In the genomic region with DNA sequence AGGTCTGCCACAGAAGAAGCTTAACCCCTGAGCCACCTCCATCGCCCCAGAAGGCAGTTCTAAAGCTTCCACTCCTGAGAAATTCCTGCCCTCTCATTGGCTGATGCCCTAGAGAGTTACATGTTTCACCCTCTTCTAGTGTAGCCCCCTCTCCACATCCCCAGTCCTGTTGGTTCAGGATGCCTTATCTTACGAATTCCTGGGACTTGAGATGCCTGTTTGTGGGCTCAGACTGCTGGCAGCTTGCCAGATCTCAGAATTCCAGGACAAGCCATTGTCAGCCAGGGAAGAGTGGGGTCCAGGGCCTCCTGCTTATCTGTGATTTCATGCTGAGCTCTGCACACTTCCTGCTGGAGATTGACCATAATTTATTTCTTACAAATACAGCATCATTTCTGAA, we compare ENCODE assay signal across 8 mouse cellular contexts.
A peak's percentile ranks its signal among the peaks of the same experiment; 100 is the strongest.
DNase-seq lines count a peak whose midpoint lies in the region; ATAC-seq and TF ChIP-seq lines count a peak whose summit lies in the region.
"Had no signal": no experiment of that assay in that cellular context is flagged by ENCODE, and none has a peak within 500 bp of the region (broad histone marks: within the 10 kb centered on the region; RNA-seq: fewer than 3 reads in every experiment).

No protein-coding gene starts in this region.

- H3K9ac ChIP-seq in lung, embryonic 14.5 days = no peak overlapping the region
- no peak overlapping the region for H3K9ac ChIP-seq in heart, postnatal 0 days (replicated peaks; ENCODE audit: low read depth, low read length)

- no peaks in the 10 kb centered on the region for H3K36me3 ChIP-seq in heart, embryonic 10.5 days
- no peaks in the 10 kb centered on the region for H3K36me3 ChIP-seq in lung, embryonic 14.5 days (ENCODE audit: insufficient read depth)
- no peaks in the 10 kb centered on the region for H3K36me3 ChIP-seq in heart, postnatal 0 days (replicated peaks; ENCODE audit: control insufficient read depth, insufficient read depth, low read length)

- no peak for TF ChIP-seq CTCF in lung, embryonic 14.5 days (IDR thresholded peaks at IDR 0.05; ENCODE audit: low read depth)
- no peak for TF ChIP-seq CTCF in heart, postnatal 0 days (IDR thresholded peaks at IDR 0.05; ENCODE audit: low read depth)

- H3K4me3 ChIP-seq in heart, embryonic 10.5 days = peak overlapping the region; percentile 19; the same call in 1 of the 2 replicates
- H3K4me3 ChIP-seq in lung, embryonic 14.5 days (ENCODE audit: low read depth, low read length) = no peak overlapping the region
- H3K4me3 ChIP-seq in heart, postnatal 0 days (ENCODE audit: low read depth, low read length) = no peak overlapping the region

- 12% methylated on average over 2 of the region's 2 CpGs for WGBS in heart, embryonic 10.5 days
- 13% methylated on average over 2 of the region's 2 CpGs for WGBS in lung, embryonic 14.5 days
- WGBS in heart, postnatal 0 days = 11% methylated on average over 2 of the region's 2 CpGs

- no peak overlapping the region; the same call in 1 of the 2 replicates for H3K4me2 ChIP-seq in lung, embryonic 14.5 days
- H3K4me2 ChIP-seq in heart, postnatal 0 days (ENCODE audit: low read depth, low read length) = no peak overlapping the region

- H3K9me3 ChIP-seq in heart, embryonic 10.5 days = no peaks in the 10 kb centered on the region
- no peaks in the 10 kb centered on the region for H3K9me3 ChIP-seq in lung, embryonic 14.5 days (ENCODE audit: low read depth, low read length)
- H3K9me3 ChIP-seq in heart, postnatal 0 days (replicated peaks; ENCODE audit: control insufficient read depth, low read length) = no peaks in the 10 kb centered on the region

- no peaks in the 10 kb centered on the region for H3K27me3 ChIP-seq in heart, embryonic 10.5 days (ENCODE audit: insufficient read depth, poor library complexity, severe bottlenecking)
- H3K27me3 ChIP-seq in lung, embryonic 14.5 days (ENCODE audit: insufficient read depth, low read length) = no peaks in the 10 kb centered on the region
- H3K27me3 ChIP-seq in heart, postnatal 0 days (ENCODE audit: control insufficient read depth, insufficient read depth, low read length) = no peaks in the 10 kb centered on the region

- H3K27ac ChIP-seq in heart, embryonic 10.5 days = peak overlapping the region; percentile 84
- peak overlapping the region; percentile 75 for H3K27ac ChIP-seq in lung, embryonic 14.5 days (ENCODE audit: low read depth)
- peak overlapping the region; percentile 73 for H3K27ac ChIP-seq in heart, postnatal 0 days (ENCODE audit: low read depth)

- peaks cover 62% of the 10 kb centered on the region for H3K4me1 ChIP-seq in heart, embryonic 10.5 days
- H3K4me1 ChIP-seq in lung, embryonic 14.5 days (ENCODE audit: insufficient read depth) = peaks cover 17% of the 10 kb centered on the region
- H3K4me1 ChIP-seq in heart, postnatal 0 days (ENCODE audit: control insufficient read depth, insufficient read depth) = peaks cover 20% of the 10 kb centered on the region

- no peak for TF ChIP-seq EP300 in heart, postnatal 0 days (IDR thresholded peaks at IDR 0.05; ENCODE audit: low read depth)

- DNase-seq in heart, embryonic 10.5 days (ENCODE audit: low spot score) = peak; percentile 94
- DNase-seq in heart, adult 8-10 months (ENCODE audit: low spot score) = no peak
- DNase-seq in lung, embryonic 14.5 days = peak; percentile 86
- no peak for DNase-seq in lung, postnatal 25 days (ENCODE audit: low spot score)
- peak; percentile 80 for DNase-seq in heart, postnatal 0 days (ENCODE audit: low spot score)
- peak; percentile 73 for DNase-seq in retina, postnatal 1 day
- no peak for DNase-seq in thymus, postnatal 14 days

- peak; percentile 92 for ATAC-seq in lung, embryonic 14.5 days (ENCODE audit: insufficient read depth)
- peak; percentile 95 for ATAC-seq in heart, postnatal 0 days (ENCODE audit: insufficient read depth, low read depth)
- ATAC-seq: inflammation-experienced regulatory T-cells, adult 6 months had no signal

Comparison
In these comparisons a context has a peak if more than half of its experiments do, and no peak if none do; other contexts are left out.
1. DNase-seq: peak in heart, embryonic 10.5 days (single experiment), lung, embryonic 14.5 days (single experiment), heart, postnatal 0 days (single experiment) and retina, postnatal 1 day (single experiment); none in heart, adult 8-10 months (single experiment), lung, postnatal 25 days (single experiment) and thymus, postnatal 14 days (single experiment).
2. Peak in every context shown above with its lines, with median percentiles within 50 percentile points of each other: H3K27ac ChIP-seq.